Mouse (Mus musculus) kidney, adult 9 months (tissue): ENCODE results near the gene Ptprm.

ENCODE experiments used
- DNase-seq: peaks from one replicate; pipeline ENCODE4 v3.0.0; 2022

Ptprm gene

GRCm38 (mm10) chr17:67209676-67210344 lies 144.4 kb downstream of the Ptprm start:
- DNase-seq, result no peak

DNA sequence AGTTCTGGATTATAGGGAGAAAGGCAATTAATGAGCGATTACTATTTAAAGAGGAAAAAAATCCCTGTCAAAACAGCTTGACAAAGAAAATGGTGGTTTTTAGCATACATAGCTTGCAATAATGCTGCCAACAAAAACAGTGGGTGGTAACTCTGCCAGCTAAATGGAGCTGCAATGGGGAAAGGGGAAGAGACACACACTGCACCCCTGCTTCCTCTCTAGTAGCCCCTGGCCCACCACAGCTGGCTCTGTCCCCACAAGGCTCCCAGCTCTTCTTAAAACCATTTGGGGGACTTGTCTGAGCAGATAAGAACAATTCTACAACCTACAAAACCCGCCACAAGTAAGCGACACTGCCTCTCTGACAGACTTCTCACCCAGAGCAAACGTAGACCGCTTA lies 145.7 kb downstream of the Ptprm start:
- DNase-seq, result no peak

DNA sequence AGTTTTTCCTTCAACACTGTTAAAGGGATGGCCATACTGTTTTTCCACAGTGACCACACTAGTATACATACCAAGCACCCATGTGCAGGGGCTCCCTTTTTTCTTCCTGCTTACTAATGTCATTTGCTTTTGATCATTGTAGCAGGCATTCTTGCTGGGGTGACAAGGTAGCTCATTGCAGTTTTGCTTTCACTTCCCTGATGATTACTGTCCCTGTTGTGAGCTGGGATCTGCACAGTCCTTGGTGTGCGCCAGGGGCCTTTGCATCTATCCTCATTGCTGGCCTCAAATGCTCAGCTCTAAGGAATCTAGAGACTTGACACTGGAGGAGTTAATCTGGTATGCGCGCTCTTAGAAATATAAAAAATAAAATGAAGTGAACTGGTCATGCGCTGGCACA lies 147.3 kb downstream of the Ptprm start:
- no peak for DNase-seq

DNA sequence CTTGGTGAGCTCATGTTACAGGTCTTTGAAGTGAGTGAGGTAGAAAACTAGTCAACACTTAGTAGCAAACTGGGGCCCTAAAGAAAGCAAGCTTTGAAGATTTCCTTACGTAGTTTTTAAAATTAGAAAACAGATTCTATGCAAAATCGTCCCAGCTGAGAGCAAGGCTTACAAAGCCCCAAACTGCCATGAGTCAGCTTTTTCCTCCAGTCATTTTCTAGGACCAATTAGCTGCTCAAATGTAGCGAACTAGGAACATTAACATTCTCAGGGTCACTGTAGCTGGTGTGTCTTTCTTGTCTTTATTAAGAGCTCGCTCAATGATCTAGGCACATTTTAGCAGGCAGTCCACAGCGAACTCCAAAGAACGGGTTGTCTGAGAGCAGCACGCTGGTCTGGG lies 153.1 kb downstream of the Ptprm start:
- DNase-seq, result no peak

DNA sequence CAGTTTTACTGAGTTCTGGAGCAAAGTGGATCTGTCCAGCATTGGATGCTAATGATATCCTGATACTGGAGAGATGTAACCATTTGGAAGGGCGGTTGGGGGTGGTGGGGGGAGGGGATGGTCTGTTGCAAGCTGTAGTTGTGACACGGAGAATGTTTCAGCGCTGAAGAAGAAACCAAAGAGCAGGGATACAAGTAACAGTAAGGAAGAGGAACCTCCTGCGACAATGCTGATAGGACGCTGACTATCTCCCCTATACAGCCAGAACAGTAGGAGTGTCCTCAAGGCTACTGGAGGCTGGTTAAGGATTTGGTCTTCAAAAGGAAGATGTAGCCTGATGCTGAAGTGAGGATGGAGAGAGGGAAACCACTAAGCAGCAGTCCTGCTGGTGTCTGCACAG lies 160.5 kb downstream of the Ptprm start:
- DNase-seq, result no peak

- no peak for DNase-seq
Measured at GRCm38 (mm10) chr17:67188514-67188913, 165.7 kb downstream of the Ptprm start.

DNA sequence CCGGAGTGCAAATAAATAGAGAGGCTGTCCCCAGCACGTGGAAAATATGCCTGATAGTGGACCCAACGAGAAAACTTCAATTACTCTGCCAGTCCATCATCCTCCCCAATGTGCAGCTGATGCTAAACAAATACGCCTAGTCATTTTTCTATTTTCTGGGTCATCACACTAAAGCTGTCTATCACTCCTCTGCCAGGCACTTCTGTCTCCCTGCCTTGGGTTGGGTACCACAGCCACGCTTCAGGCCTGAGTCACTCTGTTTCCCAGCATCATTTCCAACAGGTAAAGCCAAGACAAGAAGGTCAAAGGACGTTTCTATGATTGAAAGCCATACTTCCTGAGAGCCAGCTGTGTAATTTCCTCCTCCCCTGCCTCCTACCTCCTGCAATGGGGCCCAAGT lies 167.4 kb downstream of the Ptprm start:
- no peak for DNase-seq

GRCm38 (mm10) chr17:67185942-67186341 lies 168.3 kb downstream of the Ptprm start:
- no peak for DNase-seq

- DNase-seq, result no peak
Measured at GRCm38 (mm10) chr17:67179446-67179845, 174.8 kb downstream of the Ptprm start.

DNA sequence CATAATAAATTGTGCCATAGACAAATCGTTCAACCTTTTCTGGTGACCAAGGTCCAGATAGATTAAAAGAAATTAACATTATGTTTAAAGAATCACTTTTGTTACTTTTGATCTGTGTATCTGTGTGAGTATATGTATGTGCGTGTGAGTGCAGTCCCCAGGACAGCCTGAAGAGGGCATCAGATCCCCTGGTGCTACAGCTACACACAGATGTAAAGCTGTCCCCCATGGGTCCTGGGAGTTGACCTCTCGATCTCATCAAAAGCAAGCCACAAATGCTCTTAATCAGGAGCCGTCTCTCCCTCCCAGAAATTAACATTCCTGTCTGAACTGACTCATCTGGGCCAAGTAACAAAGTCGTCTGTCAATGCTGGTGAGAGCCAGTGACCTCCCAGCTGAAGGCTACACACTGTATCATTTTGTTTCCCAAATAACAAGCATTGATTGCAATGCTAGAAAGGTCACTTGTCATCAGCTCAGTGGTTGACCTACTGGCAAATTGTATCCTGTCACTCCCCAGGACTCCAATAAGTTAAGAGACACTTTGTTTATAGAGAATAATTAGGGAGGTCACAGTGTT lies 175.5 kb downstream of the Ptprm start:
- no peak for DNase-seq

GRCm38 (mm10) chr17:67175836-67176235 lies 178.4 kb downstream of the Ptprm start:
- DNase-seq, result peak; percentile 58

DNA sequence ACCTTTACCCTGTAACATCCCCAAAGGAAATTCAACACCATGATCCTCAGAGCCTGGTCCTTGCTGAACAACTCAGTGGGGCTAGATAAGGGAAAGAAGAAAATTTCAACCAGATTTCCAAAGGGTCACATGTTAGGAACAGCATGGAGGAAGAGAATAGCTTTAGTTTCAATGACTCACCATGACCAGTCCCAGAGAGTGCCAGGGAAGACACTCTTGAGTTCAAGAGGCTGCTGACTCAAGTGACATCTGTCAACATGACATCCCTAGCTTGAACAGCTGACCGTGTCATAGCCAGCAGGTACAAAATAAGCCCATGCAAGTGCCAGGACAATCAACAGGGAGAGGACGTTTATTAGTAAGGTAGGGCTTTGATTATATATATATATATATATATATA lies 182.9 kb downstream of the Ptprm start:
- DNase-seq, result no peak

GRCm38 (mm10) chr17:67170696-67171095 lies 183.6 kb downstream of the Ptprm start:
- peak; percentile 27 for DNase-seq

DNA sequence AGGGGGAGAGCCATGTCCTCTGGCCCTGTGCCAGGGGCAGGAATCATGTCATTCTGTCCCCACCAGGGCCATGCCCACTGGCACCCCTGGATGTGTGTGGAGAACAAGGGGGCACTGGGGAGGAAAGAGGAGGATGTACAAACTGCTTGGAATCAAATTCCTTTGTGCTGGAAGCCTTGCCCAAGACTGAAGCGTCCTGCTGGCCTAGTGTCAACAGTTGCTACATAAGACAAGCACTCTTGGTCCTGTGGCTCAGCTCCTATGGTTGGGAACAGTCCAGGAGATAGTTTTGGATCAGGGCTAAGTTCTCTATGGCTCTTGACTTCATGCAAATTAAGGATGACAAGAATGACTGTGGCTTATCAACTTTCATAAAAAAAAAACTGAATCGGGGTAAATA lies 188.4 kb downstream of the Ptprm start:
- DNase-seq, result no peak

GRCm38 (mm10) chr17:67159611-67160010 lies 194.6 kb downstream of the Ptprm start:
- peak; percentile 11 for DNase-seq

- DNase-seq, result no peak
Measured at GRCm38 (mm10) chr17:67157089-67157752, 197.0 kb downstream of the Ptprm start.

GRCm38 (mm10) chr17:67152218-67152617 lies 202.0 kb downstream of the Ptprm start:
- no peak for DNase-seq

- no peak for DNase-seq
Measured at GRCm38 (mm10) chr17:67150441-67150840, 203.8 kb downstream of the Ptprm start.

DNA sequence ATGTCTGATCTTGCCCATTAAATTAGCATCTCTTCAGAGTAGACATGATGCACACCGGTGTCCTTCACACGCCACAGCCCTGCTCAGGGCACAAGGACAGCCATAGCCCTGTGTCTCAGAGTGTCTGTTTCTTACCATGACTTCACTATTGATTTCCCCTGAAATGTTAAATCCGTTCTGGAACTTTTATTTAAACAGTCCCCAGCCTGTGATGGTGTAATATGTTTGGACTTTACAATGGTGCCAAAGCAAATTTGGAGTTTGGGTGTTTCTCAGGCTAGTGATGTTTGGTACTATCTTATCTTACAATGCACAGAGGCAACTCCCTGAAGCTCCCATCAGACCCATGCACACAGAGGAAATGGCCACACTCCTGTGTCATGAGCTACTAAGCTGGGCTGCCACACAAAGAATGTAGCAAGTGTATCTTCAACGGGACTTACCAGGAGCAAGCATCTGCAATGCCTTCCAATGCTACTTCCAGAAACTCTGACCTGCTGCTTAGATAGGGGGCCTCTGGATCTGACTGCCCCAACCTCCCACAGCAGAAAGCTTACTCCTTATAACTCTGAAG lies 212.0 kb downstream of the Ptprm start:
- no peak for DNase-seq

DNA sequence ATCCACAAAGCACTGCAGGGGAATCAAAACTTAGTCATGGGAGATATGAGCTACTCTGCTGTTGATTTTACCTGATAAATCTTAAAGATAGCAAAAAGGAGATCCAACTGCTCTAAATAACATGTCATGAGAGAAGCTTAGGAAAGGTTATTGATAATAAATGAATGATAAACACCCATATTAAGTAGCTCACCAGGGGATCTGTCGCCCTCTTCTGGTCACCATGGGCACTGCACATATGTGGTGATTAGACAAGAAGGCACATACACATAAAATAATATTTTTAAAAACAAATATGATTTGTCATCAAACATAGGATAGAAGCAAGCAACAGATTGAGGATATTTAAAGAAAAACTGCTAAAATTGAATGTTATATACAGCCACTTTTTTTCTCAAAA lies 213.8 kb downstream of the Ptprm start:
- DNase-seq, result peak; percentile 30

- DNase-seq, result no peak
Measured at GRCm38 (mm10) chr17:67138981-67139380, 215.3 kb downstream of the Ptprm start.

- no peak for DNase-seq
Measured at GRCm38 (mm10) chr17:67136876-67137275, 217.4 kb downstream of the Ptprm start.

GRCm38 (mm10) chr17:67136421-67136820 lies 217.8 kb downstream of the Ptprm start:
- DNase-seq, result no peak

DNA sequence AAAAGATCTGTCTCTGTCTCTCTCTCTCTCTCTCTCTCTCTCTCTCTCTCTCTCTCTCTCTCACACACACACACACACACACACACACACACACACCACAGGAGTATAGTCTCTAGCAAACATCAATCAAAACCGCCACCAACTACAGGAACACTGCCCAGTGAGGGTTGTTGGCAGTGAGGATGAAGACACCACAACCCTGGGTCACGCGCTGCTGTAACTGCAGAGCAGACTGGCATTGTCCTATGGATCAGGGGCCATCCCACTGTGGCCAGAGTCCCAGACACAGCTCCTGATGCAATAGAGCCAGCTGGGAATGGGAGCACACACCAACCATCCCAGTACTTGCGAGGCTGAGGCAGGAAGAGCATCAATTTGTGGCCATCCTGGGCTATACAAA lies 220.0 kb downstream of the Ptprm start:
- DNase-seq, result no peak
